Mouse (Mus musculus): ENCODE data around the gene Cd68.
A peak's percentile ranks its signal among the peaks of the same experiment; 100 is the strongest.
"Not testable (repeated sequence)": the region's sequence is repeated elsewhere in the genome, so short reads cannot be mapped to it uniquely, and the experiment has no call there.

Gene Cd68

GRCm38 (mm10) chr11:69623006-69623405 is 42.9 kb downstream of the Cd68 start:
- DNase-seq (ENCODE audit: low spot score) = no peak

DNA sequence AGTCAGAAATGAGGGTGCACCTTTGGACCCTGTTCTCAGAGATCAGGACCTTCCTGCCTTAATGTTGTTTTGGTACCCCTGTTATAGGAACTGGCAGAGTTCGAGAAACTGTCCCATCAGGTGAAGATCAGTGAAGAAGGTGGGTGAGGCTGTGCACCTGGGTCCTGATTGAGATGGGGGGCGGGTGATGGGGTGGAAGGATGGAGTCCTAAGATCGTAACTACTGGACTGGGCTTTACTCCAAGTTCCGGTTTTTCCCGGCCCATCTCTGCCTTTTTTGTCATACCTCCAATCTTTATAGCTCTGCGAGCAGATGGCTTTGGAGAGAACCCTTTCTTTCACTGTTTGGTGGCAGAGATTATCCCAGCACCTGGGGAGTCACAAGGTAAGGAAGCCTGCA is 43.5 kb downstream of the Cd68 start:
- DNase-seq (ENCODE audit: low spot score) = no peak

GRCm38 (mm10) chr11:69621571-69622268 is 44.2 kb downstream of the Cd68 start, which contains the start of gene Sat2:
Gene Sat2, plus strand, starts transcription at chr11:69622024.
- DNase-seq (ENCODE audit: low spot score) = no peak

DNA sequence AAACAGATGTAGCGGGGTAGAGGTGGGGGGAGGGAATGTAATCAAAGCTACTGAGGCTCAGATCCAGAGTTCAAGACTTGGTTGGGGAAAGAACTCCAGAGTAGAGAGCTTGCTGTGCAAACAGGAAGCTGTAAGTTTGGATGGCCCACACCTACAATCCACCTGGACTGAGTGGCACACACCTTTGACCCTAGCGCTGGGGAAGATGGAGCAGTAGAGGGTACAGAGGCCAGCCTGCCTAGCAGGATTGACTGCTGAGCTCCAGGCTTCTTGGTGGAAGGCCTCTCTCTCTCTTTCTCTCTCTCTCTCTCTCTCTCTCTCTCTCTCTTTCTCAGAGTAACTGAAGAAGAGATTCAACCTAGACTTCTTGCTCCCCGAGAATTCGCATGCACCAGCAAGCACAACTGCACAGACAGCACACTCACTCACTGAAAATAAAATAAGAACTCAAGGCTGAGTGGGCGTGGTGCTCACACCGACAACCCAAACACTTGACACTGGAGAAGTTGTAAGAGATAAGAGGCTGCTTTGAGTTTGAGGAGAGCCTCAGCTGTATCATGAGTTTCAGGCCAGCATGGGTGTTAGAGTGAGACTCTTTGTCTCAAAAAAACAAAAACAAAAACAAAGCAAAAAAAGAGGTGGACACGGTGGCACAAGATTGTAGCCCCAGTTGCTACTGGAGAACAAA is 45.4 kb downstream of the Cd68 start:
- peak; percentile 53 for DNase-seq (ENCODE audit: low spot score)

- no peak for DNase-seq (ENCODE audit: low spot score)
Measured at GRCm38 (mm10) chr11:69617805-69618204, 48.1 kb downstream of the Cd68 start, which contains the start of gene Shbg. Gene Shbg, minus strand, starts transcription at chr11:69617905.

- no peak for DNase-seq (ENCODE audit: low spot score)
Measured at GRCm38 (mm10) chr11:69616781-69617180, 49.2 kb downstream of the Cd68 start.

- DNase-seq (ENCODE audit: low spot score) = not testable (repeated sequence)
Measured at GRCm38 (mm10) chr11:69614257-69614588, 51.7 kb downstream of the Cd68 start.
